Mouse (Mus musculus): ENCODE measurements around the gene A630095N17Rik. TPM values are rescaled to one million over a fixed set of nuclear protein-coding genes. Genes with fewer than 3 reads are reported as not detected.
A peak's percentile ranks its signal among the peaks of the same experiment; 100 is the strongest.
"Not testable (repeated sequence)": the region's sequence is repeated elsewhere in the genome, so short reads cannot be mapped to it uniquely, and the experiment has no call there.

The A630095N17Rik gene
- polyA plus RNA-seq, 1 experiment: not detected

GRCm38 (mm10) chr1:75244175-75244826 is 12.4 kb upstream of the A630095N17Rik start:
- Histone ChIP-seq H3K4me1 (ENCODE audit: control insufficient read depth, insufficient read depth, low read length) (peaks cover 18% of the 10 kb centered on the region), H3K4me3 (ENCODE audit: insufficient read depth, low read length) (no peak overlapping the region), H3K27ac (ENCODE audit: insufficient read depth, low read depth, low read length) (no peak overlapping the region)
- TF ChIP-seq CTCF (IDR thresholded peaks at IDR 0.05; ENCODE audit: low read depth, low read length): no peak
- no peak for TF ChIP-seq POLR2A (IDR thresholded peaks at IDR 0.05; ENCODE audit: borderline replicate concordance, low read depth, low read length)

DNA sequence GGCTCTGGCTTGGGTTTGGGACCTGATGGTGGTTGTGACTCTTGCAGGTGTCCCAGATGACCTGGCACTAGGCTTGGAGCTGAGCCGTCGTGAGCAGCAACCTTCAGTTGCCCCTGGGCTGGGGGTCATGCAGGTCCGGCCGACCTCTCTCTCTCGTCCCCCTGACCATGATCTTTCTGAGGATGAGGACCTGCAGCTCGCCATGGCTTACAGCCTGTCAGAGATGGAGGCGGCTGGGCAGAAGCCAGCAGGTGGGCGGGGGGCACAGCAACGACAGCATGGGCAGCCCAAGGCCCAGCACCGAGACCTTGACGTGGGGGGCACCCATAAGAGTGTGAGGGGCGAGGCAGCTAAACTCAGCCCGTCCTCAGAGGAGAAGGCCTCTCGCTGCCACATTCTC is 11.5 kb upstream of the A630095N17Rik start:
- TF ChIP-seq POLR2A (IDR thresholded peaks at IDR 0.05; ENCODE audit: borderline replicate concordance, low read depth, low read length) (no peak), CTCF (IDR thresholded peaks at IDR 0.05; ENCODE audit: low read depth, low read length) (no peak)
- Histone ChIP-seq H3K4me1 (ENCODE audit: control insufficient read depth, insufficient read depth, low read length) (peaks cover 12% of the 10 kb centered on the region), H3K27ac (ENCODE audit: insufficient read depth, low read depth, low read length) (no peak overlapping the region), H3K4me3 (ENCODE audit: insufficient read depth, low read length) (no peak overlapping the region)

GRCm38 (mm10) chr1:75239591-75239990 is 7.7 kb upstream of the A630095N17Rik start:
- TF ChIP-seq POLR2A (IDR thresholded peaks at IDR 0.05; ENCODE audit: borderline replicate concordance, low read depth, low read length) (no peak), CTCF (IDR thresholded peaks at IDR 0.05; ENCODE audit: low read depth, low read length) (no peak)
- Histone ChIP-seq H3K27ac (ENCODE audit: insufficient read depth, low read depth, low read length) (no peak overlapping the region), H3K4me3 (ENCODE audit: insufficient read depth, low read length) (no peak overlapping the region), H3K4me1 (ENCODE audit: control insufficient read depth, insufficient read depth, low read length) (peaks cover 18% of the 10 kb centered on the region)

DNA sequence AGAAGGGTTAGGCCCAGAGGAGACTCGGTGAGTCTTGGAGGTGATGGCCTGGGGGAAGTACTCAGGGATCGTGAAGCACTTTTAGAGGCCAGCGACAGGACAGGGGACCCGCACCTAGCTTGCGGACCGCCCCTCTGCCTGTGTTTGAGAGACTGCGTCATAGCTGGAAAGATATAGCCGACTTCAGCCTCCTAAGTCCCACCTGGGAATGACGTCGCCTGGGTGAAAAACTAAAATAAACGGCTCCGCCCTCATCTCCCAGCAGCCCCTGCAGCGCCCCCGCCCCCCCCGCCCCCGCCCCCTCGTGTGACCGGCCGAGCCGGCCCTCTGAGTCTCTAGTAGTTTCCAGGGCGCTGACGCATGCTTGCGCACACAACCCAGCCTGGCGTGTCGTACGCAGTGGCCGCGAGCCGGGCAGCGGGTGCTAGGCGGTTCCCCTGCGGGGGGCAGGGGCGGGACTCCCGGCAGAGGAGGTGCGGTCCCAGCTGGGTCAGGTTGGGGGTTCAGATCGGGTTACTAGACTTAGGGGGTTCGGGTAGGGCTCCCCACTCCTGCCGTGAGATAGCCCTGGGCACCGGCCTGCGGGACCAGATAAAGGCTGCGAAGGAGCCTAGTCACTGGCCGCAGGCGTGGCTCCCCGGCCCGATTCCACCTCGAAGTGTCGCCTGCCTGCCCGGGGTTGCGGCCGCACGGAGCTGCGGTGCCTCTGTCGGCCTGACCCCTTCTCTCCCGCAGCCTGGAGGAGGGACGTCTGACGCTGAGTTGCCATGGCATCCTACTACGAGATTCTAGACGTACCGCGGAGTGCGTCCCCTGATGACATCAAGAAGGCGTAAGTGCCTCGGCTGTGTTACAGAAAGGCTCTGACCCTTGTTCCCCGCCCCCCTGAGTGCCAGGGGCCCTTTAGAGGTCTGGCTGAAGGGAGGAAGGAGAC is 4.5 kb upstream of the A630095N17Rik start, which contains the start of gene Dnajb2:
Dnajb2 (plus strand) TSS at position 290 of the 934 bp plus-strand sequence.
- peak within 1 kb of the TSS; percentile 63 for H3K4me3 ChIP-seq (ENCODE audit: insufficient read depth, low read length)
- no peak within 1 kb of the TSS for H3K27ac ChIP-seq (ENCODE audit: insufficient read depth, low read depth, low read length)
- H3K4me1 ChIP-seq (ENCODE audit: control insufficient read depth, insufficient read depth, low read length): peaks cover 16% of the 10 kb centered on the region
- TF ChIP-seq CTCF (IDR thresholded peaks at IDR 0.05; ENCODE audit: low read depth, low read length) (no peak), POLR2A (IDR thresholded peaks at IDR 0.05; ENCODE audit: borderline replicate concordance, low read depth, low read length) (no peak)

- TF ChIP-seq POLR2A (IDR thresholded peaks at IDR 0.05; ENCODE audit: borderline replicate concordance, low read depth, low read length) (no peak), CTCF (IDR thresholded peaks at IDR 0.05; ENCODE audit: low read depth, low read length) (peak; percentile 7; the same call in 1 of the 2 replicates)
- H3K27ac ChIP-seq (ENCODE audit: insufficient read depth, low read depth, low read length): no peak overlapping the region
- no peak overlapping the region for H3K4me3 ChIP-seq (ENCODE audit: insufficient read depth, low read length)
- H3K4me1 ChIP-seq (ENCODE audit: control insufficient read depth, insufficient read depth, low read length): peaks cover 19% of the 10 kb centered on the region
Observed at GRCm38 (mm10) chr1:75234606-75235005, 2.7 kb upstream of the A630095N17Rik start.

DNA sequence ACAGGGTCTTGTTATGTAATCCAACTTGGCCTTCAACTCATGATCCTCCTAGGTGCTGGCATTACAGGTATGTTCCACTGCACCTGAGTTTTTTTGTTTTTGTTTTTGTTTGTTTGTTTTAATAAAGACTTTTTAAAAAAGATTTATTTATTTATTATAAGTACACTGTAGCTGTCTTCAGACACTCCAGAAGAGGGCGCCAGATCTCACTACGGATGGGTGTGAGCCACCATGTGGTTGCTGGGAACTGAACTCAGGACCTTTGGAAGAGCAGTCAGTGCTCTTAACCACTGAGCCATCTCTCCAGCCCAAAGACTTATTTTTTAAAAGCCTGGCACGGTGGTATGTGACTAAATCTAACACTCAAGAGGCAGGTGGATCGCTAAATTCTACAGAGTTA is 587 bp upstream of the A630095N17Rik start:
- not testable (repeated sequence) for H3K4me3 ChIP-seq (ENCODE audit: insufficient read depth, low read length); H3K27ac ChIP-seq (ENCODE audit: insufficient read depth, low read depth, low read length)
- peaks cover 18% of the 10 kb centered on the region for H3K4me1 ChIP-seq (ENCODE audit: control insufficient read depth, insufficient read depth, low read length)

DNA sequence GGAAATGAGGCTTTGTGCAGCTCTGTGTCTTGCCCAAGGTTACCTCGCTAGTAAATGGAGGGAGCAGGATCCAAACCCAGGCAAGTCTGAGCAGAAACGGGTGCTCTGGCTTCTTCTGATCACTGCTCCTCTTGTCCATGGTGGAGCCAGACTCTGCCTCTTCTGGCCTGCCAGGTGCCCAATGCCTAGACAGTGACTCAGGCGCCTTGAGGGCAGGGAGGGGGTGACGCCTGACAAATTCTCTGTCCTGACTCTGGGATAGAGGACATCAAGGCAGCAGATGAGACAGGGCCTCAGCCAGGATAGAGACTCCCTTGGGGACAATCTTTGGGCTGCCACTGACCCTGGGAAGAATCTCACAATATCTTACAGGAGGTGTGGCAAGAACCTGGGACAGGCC is 678 bp downstream of the A630095N17Rik start:
- TF ChIP-seq CTCF (IDR thresholded peaks at IDR 0.05; ENCODE audit: low read depth, low read length): no peak
- TF ChIP-seq POLR2A (IDR thresholded peaks at IDR 0.05; ENCODE audit: borderline replicate concordance, low read depth, low read length): no peak
- H3K4me3 ChIP-seq (ENCODE audit: insufficient read depth, low read length): no peak overlapping the region
- H3K4me1 ChIP-seq (ENCODE audit: control insufficient read depth, insufficient read depth, low read length): peaks cover 13% of the 10 kb centered on the region
- H3K27ac ChIP-seq (ENCODE audit: insufficient read depth, low read depth, low read length): no peak overlapping the region

GRCm38 (mm10) chr1:75230335-75230994 is 1.4 kb downstream of the A630095N17Rik start:
- peaks cover 9% of the 10 kb centered on the region; the same call in 1 of the 2 replicates for H3K4me1 ChIP-seq (ENCODE audit: control insufficient read depth, insufficient read depth, low read length)
- H3K27ac ChIP-seq (ENCODE audit: insufficient read depth, low read depth, low read length): no peak overlapping the region
- no peak overlapping the region for H3K4me3 ChIP-seq (ENCODE audit: insufficient read depth, low read length)
- TF ChIP-seq POLR2A (IDR thresholded peaks at IDR 0.05; ENCODE audit: borderline replicate concordance, low read depth, low read length) (no peak), CTCF (IDR thresholded peaks at IDR 0.05; ENCODE audit: low read depth, low read length) (no peak)

DNA sequence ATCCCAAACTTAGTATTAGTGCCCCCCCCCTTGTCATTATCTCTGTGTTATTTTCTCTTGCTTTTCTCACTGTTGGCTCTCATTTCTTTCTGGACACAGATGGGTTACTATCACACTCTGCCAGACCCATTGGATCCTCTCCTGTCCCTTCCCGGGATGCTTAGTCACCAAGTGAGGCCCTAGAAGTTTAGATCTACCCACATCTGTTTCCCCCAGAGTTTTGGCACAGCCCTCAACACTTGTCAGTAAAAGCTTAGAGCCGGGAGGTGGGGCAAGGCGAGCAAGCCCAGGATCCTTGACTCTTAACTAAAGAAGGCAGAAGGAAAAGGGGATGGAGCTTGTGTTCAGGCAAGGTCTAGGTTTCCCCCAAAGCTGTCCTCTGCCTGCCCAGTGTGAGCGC is 2.7 kb downstream of the A630095N17Rik start:
- TF ChIP-seq CTCF (IDR thresholded peaks at IDR 0.05; ENCODE audit: low read depth, low read length): no peak
- no peak for TF ChIP-seq POLR2A (IDR thresholded peaks at IDR 0.05; ENCODE audit: borderline replicate concordance, low read depth, low read length)
- no peak overlapping the region for H3K4me3 ChIP-seq (ENCODE audit: insufficient read depth, low read length)
- no peak overlapping the region for H3K27ac ChIP-seq (ENCODE audit: insufficient read depth, low read depth, low read length)
- H3K4me1 ChIP-seq (ENCODE audit: control insufficient read depth, insufficient read depth, low read length): peaks cover 5% of the 10 kb centered on the region; the same call in 1 of the 2 replicates

All from bone marrow macrophage, adult 2 months (primary cell).